Mouse (Mus musculus): ENCODE data around the gene Zdhhc20. TPM values are rescaled to one million over a fixed set of nuclear protein-coding genes. Genes with fewer than 3 reads are reported as not detected.

The Zdhhc20 gene
- polyA plus RNA-seq (2017; shearing (Covaris generic)) = 232 TPM

DNA sequence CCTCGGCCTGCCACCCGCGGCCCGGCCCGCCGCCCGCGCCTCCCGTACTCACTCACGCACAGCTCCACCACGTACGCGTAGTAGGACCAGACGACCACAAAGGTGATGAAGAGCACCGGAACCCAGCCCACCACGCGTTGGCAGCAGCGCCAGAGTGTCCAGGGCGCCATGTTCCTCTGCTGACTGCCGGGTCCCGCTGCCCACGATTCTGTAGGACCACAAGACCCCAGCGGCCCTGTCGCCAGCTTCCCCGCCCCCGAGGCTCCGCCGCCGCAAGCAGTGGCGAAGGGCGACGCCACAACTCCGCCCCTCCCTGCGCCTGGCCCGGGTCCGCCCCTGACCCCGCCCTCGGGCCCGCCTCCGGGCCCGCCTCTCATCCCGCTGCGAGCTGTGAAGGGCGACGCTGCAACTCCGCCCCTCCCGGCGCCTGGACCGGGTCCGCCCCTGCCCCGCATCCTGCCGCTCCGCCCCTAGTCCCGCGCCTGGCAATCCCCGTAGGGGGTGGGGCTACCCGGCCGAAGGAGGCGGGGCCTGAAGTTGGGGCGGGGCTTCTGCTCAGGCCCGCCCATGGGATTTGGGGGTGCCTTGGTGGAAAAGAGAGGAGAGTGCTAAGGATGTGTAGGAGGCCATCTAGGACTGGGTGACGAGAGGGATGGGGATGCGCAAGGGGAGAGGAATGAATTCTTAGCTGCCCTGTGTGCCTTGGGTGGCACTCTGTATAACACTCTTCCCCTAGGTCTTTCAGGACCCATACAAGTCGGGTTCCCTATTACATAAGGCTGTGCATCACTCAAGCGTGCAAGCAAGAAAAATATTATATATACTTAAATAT lies at the start of gene Zdhhc20:
Gene Zdhhc20, minus strand, starts transcription at position 266 of the 832 bp plus-strand sequence.

DNA sequence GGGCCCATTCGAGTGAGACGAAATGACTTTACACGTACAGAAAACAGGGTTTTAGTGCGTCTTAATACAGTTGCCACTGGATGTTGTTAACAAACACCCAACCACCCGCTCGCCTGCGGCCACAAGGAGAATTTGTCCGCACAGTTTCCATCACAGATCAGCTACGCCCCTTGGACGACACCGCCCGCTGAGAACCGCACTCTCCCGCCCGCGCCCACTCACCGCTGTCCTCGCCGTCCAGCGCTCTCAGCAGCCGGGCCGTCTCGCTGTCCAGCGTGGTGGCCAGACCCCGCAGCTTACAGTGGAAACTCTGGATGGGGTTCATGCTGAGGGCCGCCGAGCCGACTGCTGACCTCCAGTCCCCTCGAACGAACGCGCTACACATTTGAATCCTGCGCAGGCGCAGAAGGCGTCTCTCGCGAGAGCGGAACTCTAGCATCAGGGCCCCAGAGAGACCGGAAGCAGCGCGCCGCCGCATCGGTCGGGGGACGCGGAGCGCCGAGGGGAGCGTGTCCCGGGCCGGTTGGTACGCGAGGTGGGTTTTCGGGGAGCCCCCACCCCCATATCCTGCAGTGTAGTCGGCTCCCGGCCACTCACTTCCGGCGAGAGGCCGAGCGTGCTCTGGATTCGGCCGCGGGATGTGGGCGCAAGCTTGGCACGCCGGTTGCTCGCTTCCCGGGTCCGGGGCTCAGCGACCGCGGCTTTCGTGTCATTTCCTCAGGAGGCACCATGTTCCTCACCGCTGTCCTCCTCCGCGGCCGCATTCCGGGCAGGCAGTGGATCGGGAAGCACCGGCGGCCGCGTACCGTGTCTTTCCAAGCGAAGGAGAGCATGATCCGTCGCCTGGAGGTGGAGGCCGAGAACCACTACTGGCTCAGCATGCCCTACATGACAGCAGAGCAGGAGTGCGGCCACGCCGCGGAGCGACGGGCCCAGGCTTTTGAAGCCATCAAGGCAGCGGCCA lies 64.0 kb downstream of the Zdhhc20 start, which contains the start of the genes Ska3 and Mrpl57:
Gene Ska3, minus strand, starts transcription at position 398 of the 964 bp plus-strand sequence.
Gene Mrpl57, plus strand, starts transcription at position 447 of the 964 bp plus-strand sequence.

GRCm38 (mm10) chr14:57797991-57798931 lies 91.8 kb downstream of the Zdhhc20 start, which contains the start of gene Sap18:
Gene Sap18, plus strand, starts transcription at chr14:57798180.

Other genes with a start within 250 kb of the Zdhhc20 start
- 42.9 TPM for gene Xpo4, start 224.8 kb downstream of the Zdhhc20 start, polyA plus RNA-seq (2017; shearing (Covaris generic))
- not detected for gene Gm49361, start 144.2 kb downstream of the Zdhhc20 start, polyA plus RNA-seq (2017; shearing (Covaris generic))
- gene Lats2, start 131.9 kb downstream of the Zdhhc20 start, polyA plus RNA-seq (2017; shearing (Covaris generic)) = 66.3 TPM
- gene Sap18, start 92.1 kb downstream of the Zdhhc20 start, polyA plus RNA-seq (2017; shearing (Covaris generic)) = 210 TPM
- 1.2 TPM for gene Ska3, start 64.1 kb downstream of the Zdhhc20 start, polyA plus RNA-seq (2017; shearing (Covaris generic))
- 141 TPM for gene Mrpl57, start 64.0 kb downstream of the Zdhhc20 start, polyA plus RNA-seq (2017; shearing (Covaris generic))
- gene Micu2, start 109.0 kb upstream of the Zdhhc20 start, polyA plus RNA-seq (2017; shearing (Covaris generic)) = 117 TPM
- not detected for gene Fgf9, start 180.3 kb upstream of the Zdhhc20 start, polyA plus RNA-seq (2017; shearing (Covaris generic))